Mouse (Mus musculus): ENCODE measurements around the gene Prkce. TPM values are rescaled to one million over a fixed set of nuclear protein-coding genes. Genes with fewer than 3 reads are reported as not detected.

The Prkce gene
- polyA plus RNA-seq, 1 experiment, result 4.8 TPM

DNA sequence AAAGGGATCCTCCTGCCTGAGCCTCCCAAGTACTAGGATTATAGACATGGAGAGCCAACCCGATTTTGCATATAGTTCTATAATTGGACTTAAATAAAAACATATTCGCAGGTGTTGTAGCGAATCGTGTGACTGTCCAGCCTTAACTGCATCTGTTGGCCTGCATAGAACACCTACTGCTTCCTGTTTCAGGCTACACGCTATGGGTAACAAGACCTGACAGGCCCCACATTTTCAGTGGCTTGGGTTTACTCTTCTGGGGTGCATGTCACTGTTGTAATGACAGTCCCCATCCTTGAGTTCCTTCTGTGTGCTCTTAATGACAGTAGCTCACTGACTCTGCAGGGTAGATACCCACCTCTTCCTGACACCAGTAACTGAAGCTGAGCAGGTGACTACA is 278.3 kb downstream of the Prkce start:
- peak overlapping the region; percentile 21; the same call in 1 of the 2 replicates for H3K27ac ChIP-seq (ENCODE audit: control insufficient read depth, insufficient read depth, low read depth, low read length, poor library complexity)
- 52% methylated on average over 5 of the region's 5 CpGs for WGBS
- no peak for TF ChIP-seq POLR2A (IDR thresholded peaks at IDR 0.05; ENCODE audit: borderline replicate concordance, control insufficient read depth, low read depth, low read length)
- no peak for TF ChIP-seq CTCF (IDR thresholded peaks at IDR 0.05; ENCODE audit: control insufficient read depth, insufficient read depth, low read length)
- H3K4me3 ChIP-seq (replicated peaks; ENCODE audit: control insufficient read depth, low read depth, low read length), result no peak overlapping the region
- peaks cover 9% of the 10 kb centered on the region for H3K4me1 ChIP-seq (ENCODE audit: control insufficient read depth, insufficient read depth, low read length)

DNA sequence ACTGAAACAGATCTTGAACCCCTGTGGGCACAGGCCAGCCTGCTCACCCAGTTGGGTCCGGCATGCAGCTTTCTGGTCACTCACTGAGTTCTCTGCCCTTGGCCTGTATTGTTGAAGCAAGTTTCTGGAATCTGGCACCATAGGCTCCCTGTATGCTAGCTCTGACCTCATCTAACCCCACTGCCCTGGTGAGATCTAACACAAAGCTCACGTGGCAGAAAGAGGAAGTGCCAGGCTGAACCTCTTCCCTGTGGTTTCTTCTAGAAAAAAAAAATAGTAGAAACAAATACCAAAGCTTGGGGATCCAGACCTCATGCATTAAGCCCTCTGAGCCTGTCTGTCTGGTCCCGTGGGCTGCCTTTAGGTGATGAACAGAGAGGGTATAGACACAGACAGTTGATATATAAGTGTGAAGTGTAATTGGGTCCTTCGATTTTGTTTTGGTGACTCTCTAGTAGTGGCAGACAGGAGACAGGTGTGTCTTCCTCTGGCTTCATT is 279.6 kb downstream of the Prkce start:
- no peak overlapping the region for H3K4me3 ChIP-seq (replicated peaks; ENCODE audit: control insufficient read depth, low read depth, low read length)
- 11% methylated on average over 4 of the region's 4 CpGs for WGBS
- TF ChIP-seq POLR2A (IDR thresholded peaks at IDR 0.05; ENCODE audit: borderline replicate concordance, control insufficient read depth, low read depth, low read length), result no peak
- TF ChIP-seq CTCF (IDR thresholded peaks at IDR 0.05; ENCODE audit: control insufficient read depth, insufficient read depth, low read length), result no peak
- peak overlapping the region; percentile 81 for H3K27ac ChIP-seq (ENCODE audit: control insufficient read depth, insufficient read depth, low read depth, low read length, poor library complexity)
- peaks cover 9% of the 10 kb centered on the region for H3K4me1 ChIP-seq (ENCODE audit: control insufficient read depth, insufficient read depth, low read length)

DNA sequence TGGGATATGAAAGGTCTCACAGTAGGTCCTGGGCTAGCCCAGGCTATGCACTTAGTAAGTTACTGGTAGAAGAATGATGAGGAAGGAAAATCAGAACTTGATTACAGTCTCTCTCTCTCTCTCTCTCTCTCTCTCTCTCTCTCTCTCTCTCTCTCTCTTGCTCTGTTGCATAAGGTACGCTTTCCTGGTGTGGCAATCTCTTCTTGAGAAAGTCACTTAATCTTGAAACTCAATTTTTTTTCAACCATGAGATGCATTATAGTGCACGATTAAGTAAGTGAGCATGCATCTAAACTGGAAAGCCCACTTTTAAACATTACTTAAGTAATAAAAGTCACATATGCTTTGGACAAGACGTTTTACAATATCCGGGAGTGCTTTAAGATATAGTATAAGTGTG is 285.3 kb downstream of the Prkce start:
- Histone ChIP-seq H3K4me1 (ENCODE audit: control insufficient read depth, insufficient read depth, low read length) (no peaks in the 10 kb centered on the region; the same call in none of the 2 replicates), H3K4me3 (replicated peaks; ENCODE audit: control insufficient read depth, low read depth, low read length) (no peak overlapping the region), H3K27ac (ENCODE audit: control insufficient read depth, insufficient read depth, low read depth, low read length, poor library complexity) (no peak overlapping the region)
- WGBS, result 57% methylated on average over 4 of the region's 4 CpGs
- TF ChIP-seq POLR2A (IDR thresholded peaks at IDR 0.05; ENCODE audit: borderline replicate concordance, control insufficient read depth, low read depth, low read length) (no peak), CTCF (IDR thresholded peaks at IDR 0.05; ENCODE audit: control insufficient read depth, insufficient read depth, low read length) (no peak)

DNA sequence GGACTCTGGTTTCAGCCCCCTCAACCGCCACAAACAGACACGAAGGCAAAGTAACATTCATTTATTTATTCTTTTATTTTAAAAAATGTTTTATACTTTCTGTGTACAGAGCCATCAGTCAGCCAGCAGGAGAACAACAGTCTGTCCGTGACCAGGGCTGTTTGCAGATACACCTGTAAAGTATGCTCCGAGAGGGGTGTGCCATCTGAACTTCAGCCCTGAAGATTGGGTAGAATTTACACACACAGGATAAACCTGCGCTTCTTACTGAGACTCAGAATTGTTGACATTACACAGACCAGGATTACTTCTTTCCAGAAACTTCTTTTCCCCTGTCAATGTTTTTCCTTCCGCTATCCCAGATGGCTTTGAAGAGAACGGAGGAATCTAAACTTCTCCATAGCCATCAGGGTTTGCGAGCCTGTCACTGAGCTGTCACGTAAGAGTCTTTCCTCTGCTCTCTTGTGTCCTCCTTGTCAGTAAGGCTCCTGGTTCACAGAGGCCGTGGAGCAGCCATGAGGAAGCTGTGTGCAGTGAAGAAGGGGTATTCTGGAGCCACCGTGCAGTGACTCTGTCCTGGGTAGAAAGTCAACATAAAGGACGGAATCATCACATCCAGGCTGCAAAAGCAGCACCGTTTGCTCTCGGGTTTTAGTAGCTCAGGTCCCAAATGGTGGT is 286.2 kb downstream of the Prkce start:
- no peaks in the 10 kb centered on the region; the same call in none of the 2 replicates for H3K4me1 ChIP-seq (ENCODE audit: control insufficient read depth, insufficient read depth, low read length)
- H3K27ac ChIP-seq (ENCODE audit: control insufficient read depth, insufficient read depth, low read depth, low read length, poor library complexity), result no peak overlapping the region
- no peak overlapping the region for H3K4me3 ChIP-seq (replicated peaks; ENCODE audit: control insufficient read depth, low read depth, low read length)
- TF ChIP-seq POLR2A (IDR thresholded peaks at IDR 0.05; ENCODE audit: borderline replicate concordance, control insufficient read depth, low read depth, low read length) (no peak), CTCF (IDR thresholded peaks at IDR 0.05; ENCODE audit: control insufficient read depth, insufficient read depth, low read length) (no peak)
- WGBS, result 85% methylated on average over 14 of the region's 14 CpGs

DNA sequence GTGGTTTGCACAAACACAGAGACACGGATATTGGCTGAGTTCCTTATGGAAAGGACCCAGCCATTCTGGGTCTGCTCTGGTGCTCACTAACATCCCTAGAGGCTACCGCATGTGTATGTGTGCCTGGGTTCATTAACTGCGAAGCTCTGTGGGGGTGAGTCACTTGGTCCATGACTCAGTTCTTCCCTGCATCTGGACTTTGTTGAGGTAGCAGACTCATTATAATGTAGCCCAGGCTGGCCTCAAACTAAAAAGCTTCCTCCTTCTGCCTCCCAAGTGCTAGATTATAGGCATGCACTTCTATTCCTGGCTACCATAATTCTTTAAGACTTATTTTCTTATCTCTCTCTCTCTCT is 286.7 kb downstream of the Prkce start:
- Histone ChIP-seq H3K4me1 (ENCODE audit: control insufficient read depth, insufficient read depth, low read length) (no peaks in the 10 kb centered on the region; the same call in none of the 2 replicates), H3K27ac (ENCODE audit: control insufficient read depth, insufficient read depth, low read depth, low read length, poor library complexity) (no peak overlapping the region), H3K4me3 (replicated peaks; ENCODE audit: control insufficient read depth, low read depth, low read length) (no peak overlapping the region)
- TF ChIP-seq POLR2A (IDR thresholded peaks at IDR 0.05; ENCODE audit: borderline replicate concordance, control insufficient read depth, low read depth, low read length) (no peak), CTCF (IDR thresholded peaks at IDR 0.05; ENCODE audit: control insufficient read depth, insufficient read depth, low read length) (no peak)
- 76% methylated on average over 3 of the region's 3 CpGs for WGBS

DNA sequence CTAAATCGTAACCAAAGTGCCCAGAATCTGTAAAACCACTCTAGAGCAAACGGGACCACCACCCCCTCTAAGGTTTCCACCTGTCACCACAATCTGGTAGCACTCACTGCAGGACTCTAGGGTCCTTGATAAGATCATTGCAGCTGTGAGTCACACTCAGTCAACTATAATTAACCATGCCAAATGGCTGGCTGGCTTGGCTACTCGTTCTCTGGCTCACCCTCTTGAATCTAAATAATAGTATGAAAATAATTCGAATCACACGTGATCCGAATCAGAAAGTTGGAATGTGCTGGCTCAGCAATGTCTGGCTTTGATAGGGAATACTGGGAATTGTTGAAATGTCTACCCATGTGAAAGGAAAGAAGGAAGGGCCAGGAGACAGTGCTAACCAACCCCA is 288.9 kb downstream of the Prkce start:
- no peak overlapping the region for H3K27ac ChIP-seq (ENCODE audit: control insufficient read depth, insufficient read depth, low read depth, low read length, poor library complexity)
- 77% methylated on average over 6 of the region's 6 CpGs for WGBS
- no peaks in the 10 kb centered on the region; the same call in none of the 2 replicates for H3K4me1 ChIP-seq (ENCODE audit: control insufficient read depth, insufficient read depth, low read length)
- no peak overlapping the region for H3K4me3 ChIP-seq (replicated peaks; ENCODE audit: control insufficient read depth, low read depth, low read length)
- TF ChIP-seq POLR2A (IDR thresholded peaks at IDR 0.05; ENCODE audit: borderline replicate concordance, control insufficient read depth, low read depth, low read length), result no peak
- TF ChIP-seq CTCF (IDR thresholded peaks at IDR 0.05; ENCODE audit: control insufficient read depth, insufficient read depth, low read length), result no peak

DNA sequence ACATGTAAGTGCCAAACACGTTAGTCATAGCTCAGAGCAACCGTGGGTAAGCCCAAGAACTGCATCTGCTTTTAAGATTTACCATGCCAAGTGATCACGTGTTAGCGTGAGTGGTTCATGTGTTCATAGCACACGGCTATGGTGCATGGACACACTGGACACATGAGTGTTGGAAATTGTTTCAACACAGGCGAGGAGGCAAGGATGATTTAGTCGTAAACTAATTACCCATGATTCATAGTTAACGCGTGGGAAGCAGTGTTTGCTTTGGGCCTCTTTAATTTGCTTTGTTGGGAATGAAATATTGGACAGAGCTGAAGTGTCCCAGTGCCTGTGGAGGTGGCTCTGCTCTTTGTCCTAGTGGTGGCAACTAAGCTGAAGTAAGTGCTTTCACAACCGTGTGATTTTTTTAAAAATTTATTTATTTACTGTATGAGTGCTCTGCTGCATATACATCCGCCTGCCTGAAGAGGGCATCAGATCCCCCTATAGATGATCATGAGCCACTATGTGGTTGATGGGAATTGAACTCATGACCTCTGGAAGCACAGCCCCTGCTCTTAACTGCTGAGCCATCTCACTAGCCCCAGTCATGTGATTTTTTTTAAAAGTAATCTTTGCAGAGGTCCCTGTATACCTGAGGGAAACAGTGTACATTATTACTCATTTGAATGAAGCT is 290.9 kb downstream of the Prkce start:
- Histone ChIP-seq H3K4me3 (replicated peaks; ENCODE audit: control insufficient read depth, low read depth, low read length) (no peak overlapping the region), H3K27ac (ENCODE audit: control insufficient read depth, insufficient read depth, low read depth, low read length, poor library complexity) (no peak overlapping the region), H3K4me1 (ENCODE audit: control insufficient read depth, insufficient read depth, low read length) (no peaks in the 10 kb centered on the region; the same call in none of the 2 replicates)
- 76% methylated on average over 11 of the region's 11 CpGs for WGBS
- TF ChIP-seq POLR2A (IDR thresholded peaks at IDR 0.05; ENCODE audit: borderline replicate concordance, control insufficient read depth, low read depth, low read length), result no peak
- no peak for TF ChIP-seq CTCF (IDR thresholded peaks at IDR 0.05; ENCODE audit: control insufficient read depth, insufficient read depth, low read length)

DNA sequence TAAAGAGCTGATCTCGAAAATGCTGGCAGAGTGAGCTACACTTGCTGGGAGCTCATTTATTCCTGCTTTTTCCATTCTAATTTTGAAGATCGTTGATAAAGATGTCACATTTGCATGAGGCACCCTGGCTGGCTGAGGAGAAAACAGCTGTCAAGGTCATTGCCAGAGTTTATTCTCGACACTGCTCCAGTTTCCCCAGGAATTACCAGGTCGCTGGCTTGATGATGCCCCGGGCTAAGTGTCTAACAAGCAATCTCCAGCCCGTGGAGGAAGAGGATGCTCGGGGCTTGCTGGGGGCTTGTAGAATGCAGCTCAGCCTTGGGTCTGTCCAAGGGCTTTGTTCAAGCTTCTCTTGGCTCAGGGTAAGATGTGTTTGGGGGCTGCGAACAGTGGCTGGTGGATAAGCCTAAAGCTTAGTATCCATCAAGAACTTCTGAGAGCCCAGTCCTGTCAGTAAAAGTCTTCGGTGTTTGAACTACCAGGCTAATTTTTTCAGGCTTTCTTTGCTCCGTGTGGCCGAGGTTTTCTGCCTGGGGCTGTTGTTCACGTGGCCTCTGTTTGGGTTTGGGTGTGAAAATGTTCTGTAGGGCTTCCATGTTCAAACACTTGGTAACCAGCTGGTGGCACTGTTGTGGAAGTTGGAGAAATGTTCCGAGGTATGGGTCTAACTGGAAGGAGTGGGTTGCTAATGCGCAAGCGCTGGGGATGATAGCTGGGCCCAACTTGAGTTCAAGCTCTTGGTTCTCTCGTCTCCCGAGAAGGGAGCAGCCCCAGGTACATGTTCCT is 293.3 kb downstream of the Prkce start:
- H3K4me1 ChIP-seq (ENCODE audit: control insufficient read depth, insufficient read depth, low read length), result no peaks in the 10 kb centered on the region; the same call in 1 of the 2 replicates
- 83% methylated on average over 17 of the region's 17 CpGs for WGBS
- H3K27ac ChIP-seq (ENCODE audit: control insufficient read depth, insufficient read depth, low read depth, low read length, poor library complexity), result no peak overlapping the region
- H3K4me3 ChIP-seq (replicated peaks; ENCODE audit: control insufficient read depth, low read depth, low read length), result no peak overlapping the region
- TF ChIP-seq CTCF (IDR thresholded peaks at IDR 0.05; ENCODE audit: control insufficient read depth, insufficient read depth, low read length) (no peak), POLR2A (IDR thresholded peaks at IDR 0.05; ENCODE audit: borderline replicate concordance, control insufficient read depth, low read depth, low read length) (no peak)

Measured in bone marrow, adult 2 months (tissue).